Mouse (Mus musculus) C2C12 (cell line): ENCODE measurements around the gene 9130213A22Rik.

ENCODE experiments used
- CEBPB ChIP-seq: IDR thresholded peaks from one replicate; pipeline ENCODE4 v1.6.1; 2011; ENCODE audit warnings: low read depth, mild to moderate bottlenecking, control low read depth, moderate library complexity
- CTCF ChIP-seq: IDR thresholded peaks from one replicate; pipeline ENCODE4 v1.5.1; 2011; ENCODE audit not compliant: control insufficient read depth, insufficient read depth, insufficient read length
- FOSL1 ChIP-seq: IDR thresholded peaks from one replicate; pipeline ENCODE4 v1.8.0; 2011; ENCODE audit warnings: mild to moderate bottlenecking, low read length; ENCODE audit not compliant: poor library complexity, insufficient read depth, severe bottlenecking
- MYOD1 ChIP-seq: IDR thresholded peaks from one replicate; pipeline ENCODE4 v1.6.1; 2011; ENCODE audit warnings: low read depth; ENCODE audit not compliant: control insufficient read depth, insufficient read length

- no peak for TF ChIP-seq FOSL1
- TF ChIP-seq CTCF: no peak
- TF ChIP-seq MYOD1: no peak
- no peak for TF ChIP-seq CEBPB
These were observed 11.2 kb downstream of the 9130213A22Rik start for GRCm38 (mm10) chr11:69111051-69111810.
